Mouse (Mus musculus) naive thymus-derived CD4-positive, alpha-beta T cell, adult 5 months (primary cell): Measurements from ENCODE around the gene Pdcd11. TPM values are rescaled to one million over a fixed set of nuclear protein-coding genes. Genes with fewer than 3 reads are reported as not detected.

Experiments
- polyA plus RNA-seq: library from polyadenylated mRNA; unstranded; fragments of 100-300 nt; shearing (Covaris generic); gene quantifications from one replicate; pipeline ENCODE4 v1.2.1, GENCODE M21; 2017

Gene Pdcd11
- polyA plus RNA-seq: 18.9 TPM

DNA sequence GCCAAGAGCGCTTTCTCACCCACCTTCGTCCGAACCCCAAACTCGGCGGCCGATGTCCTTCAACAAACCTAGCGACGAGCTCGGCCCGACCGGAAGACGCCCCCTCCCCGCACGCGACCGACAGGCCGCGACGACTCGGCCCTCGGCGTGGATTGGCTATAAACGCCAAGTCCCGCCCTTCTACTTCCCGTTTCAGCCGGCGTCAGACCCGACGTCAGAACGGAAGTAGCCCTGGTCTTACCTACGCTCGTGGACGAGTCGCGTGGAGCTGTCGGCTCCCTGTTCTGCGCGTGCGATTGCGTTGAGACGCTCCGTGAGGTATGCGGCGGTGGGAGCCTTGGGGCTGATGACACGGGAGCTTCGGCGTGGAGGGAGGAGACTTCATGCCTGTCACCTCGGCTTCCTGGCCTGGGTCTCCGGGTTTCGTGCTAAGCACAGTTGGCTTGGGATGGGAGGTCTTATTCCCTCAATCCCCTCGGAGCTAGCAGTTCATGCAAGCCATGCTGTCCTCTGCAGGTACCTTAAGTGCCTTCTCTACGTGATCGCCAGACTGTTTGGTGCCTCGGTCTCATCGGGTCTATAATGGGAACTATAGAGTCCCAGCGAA lies at the start of gene Pdcd11, which contains the start of gene Usmg5:
Gene Pdcd11 (plus strand): TSS at position 219 of the 607 bp plus-strand sequence.
Gene Usmg5 (minus strand): TSS at position 98 of the 607 bp plus-strand sequence.

DNA sequence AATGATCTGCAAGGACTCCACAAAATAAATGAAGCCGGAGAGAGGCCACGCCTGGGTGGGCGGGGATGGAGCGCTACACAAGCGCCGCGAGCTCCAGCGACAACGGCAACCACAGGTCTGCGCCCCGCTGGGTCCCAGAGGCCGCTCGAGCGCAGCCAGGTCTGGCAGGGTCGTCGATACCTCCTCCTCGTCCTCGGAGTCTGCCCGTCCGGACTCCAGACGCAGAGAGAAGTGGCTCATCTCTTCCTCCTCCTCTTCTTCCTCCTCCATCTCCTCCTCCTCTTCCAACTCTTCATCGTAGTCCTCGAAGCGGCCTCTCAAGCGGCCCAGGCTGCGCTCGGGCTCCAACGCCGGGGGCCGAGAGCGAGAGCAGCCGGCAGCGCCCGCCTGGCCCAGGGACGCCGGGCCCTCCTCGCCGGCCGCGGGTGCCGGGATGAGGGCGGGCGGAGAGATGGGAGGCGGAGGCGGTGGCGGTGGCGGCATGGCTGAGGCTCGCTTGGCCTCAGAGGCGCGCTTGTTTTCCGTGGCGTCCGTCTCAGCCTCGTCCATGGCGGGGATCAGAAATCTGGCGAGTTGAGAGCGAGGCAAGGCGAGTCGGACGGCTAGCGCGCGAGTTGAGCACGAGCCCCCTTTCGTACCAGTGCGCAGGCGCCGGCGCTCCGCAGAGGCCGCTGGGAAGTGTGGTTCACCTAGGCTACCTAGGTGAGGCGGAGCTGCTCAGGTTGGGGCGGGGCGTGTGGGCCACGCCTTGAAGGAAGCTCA lies 40.1 kb upstream of the Pdcd11 start, which contains the start of gene Pcgf6:
Gene Pcgf6 (minus strand): TSS at position 636 of the 762 bp plus-strand sequence.

DNA sequence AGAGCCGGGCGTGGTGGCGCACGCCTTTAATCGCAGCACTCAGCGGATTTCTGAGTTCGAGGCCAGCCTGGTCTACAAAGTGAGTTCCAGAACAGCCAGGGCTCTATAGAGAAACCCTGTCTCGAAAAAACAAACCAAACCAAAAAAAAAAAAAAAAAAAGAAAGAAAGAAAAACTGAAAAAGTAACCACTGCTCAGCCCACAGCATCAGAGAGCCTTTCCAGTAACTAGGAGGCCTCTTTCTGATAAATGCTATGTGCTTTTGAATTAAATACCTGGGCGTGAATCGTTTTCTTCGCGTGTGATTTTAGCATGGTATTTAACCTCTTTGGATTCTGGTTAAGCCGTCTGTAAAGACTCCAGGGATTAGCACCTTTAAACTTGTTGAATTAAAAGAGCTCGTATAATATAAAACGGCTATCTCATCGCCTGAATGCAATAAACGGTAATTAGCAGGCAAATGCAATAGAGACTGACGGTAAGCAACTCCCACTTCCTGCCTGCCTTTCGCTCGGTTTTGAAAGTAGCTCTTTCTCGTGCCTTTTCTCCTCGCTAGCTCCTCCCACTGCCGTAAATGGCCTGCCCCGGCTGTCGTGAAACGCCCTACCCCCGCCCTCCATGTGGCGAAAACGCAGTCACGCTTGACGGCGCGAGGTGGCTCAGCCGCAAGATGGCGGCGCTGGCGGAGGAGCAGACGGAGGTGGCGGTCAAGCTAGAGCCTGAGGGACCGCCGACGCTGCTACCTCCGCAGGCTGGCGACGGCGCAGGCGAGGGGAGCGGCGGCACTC lies 23.3 kb upstream of the Pdcd11 start, which contains the start of gene Taf5:
Gene Taf5 (plus strand): TSS at position 651 of the 787 bp plus-strand sequence.

DNA sequence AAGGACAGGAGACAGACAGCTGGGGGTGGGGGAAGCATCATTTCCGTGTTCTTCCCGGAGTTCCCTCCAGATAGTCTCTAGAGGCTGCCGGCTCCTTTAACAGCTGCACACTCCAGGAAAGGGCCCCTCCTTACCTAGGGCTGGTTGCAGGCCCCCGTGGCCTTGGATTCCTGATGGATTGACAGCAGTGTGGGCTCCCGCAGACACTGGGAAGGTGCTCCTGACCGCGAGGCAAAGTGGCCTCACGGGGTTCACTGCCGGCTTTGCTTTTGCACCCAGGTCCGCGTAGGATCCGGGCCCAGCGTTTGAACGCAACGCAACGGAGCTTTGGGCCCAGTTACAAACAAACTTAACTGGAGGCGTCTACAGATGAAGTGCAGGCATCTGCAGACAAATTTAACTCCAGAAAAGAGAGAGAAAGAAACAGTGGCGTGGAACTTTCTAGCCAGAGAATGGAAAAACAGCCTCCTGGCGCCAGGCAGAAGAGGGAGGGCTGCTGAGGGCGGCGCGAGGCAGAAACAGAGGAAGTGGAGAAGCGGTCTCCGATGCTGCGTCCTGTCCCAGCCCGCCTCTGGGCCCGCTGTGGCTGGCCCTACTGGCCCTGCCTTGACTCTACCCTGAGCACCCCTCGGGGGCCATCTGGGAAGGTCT lies 47.3 kb downstream of the Pdcd11 start, which contains the start of gene Calhm2:
Gene Calhm2 (minus strand): TSS at position 524 of the 651 bp plus-strand sequence.

DNA sequence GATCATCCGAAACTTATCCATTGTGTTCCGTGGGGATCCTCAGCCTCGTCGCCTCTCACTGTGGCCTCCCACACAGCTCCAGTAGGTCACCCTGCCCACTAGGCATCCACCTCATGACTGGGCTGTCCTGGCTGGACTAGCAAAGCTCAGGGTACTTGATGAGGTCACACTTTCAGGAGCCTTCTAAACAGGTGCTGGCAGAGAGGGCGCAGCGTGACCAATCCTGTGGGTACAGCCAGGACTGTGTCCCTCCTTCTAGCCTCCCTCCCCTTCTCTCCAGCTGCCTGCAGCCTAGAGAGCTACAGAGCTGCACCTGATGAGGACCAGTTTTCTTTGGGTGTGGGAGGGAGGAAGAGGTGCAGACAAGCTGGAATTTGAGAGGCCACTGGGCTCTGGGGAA lies 53.6 kb downstream of the Pdcd11 start, which contains the start of gene Calhm1:
Gene Calhm1 (minus strand): TSS at position 101 of the 400 bp plus-strand sequence.

DNA sequence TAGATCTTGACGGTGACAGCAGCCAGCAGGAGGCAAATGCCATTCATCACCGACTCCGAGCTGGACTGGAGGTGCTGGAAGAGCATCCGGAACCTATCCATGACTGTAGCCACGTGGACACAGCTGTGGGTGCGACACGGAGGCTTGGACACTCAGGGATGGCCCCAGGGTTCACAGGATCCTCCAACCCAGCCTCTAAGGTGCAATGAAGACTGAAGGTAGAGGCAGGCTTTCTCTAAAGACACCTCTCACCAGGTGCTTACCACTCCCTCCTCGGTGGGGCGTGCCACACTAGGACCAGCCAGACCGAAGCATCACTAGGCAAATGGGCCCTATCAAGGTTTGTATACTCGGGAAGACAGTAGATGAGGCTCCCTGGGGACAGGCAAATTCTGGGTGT lies 67.1 kb downstream of the Pdcd11 start, which contains the start of gene Calhm3:
Gene Calhm3 (minus strand): TSS at position 101 of the 400 bp plus-strand sequence.

DNA sequence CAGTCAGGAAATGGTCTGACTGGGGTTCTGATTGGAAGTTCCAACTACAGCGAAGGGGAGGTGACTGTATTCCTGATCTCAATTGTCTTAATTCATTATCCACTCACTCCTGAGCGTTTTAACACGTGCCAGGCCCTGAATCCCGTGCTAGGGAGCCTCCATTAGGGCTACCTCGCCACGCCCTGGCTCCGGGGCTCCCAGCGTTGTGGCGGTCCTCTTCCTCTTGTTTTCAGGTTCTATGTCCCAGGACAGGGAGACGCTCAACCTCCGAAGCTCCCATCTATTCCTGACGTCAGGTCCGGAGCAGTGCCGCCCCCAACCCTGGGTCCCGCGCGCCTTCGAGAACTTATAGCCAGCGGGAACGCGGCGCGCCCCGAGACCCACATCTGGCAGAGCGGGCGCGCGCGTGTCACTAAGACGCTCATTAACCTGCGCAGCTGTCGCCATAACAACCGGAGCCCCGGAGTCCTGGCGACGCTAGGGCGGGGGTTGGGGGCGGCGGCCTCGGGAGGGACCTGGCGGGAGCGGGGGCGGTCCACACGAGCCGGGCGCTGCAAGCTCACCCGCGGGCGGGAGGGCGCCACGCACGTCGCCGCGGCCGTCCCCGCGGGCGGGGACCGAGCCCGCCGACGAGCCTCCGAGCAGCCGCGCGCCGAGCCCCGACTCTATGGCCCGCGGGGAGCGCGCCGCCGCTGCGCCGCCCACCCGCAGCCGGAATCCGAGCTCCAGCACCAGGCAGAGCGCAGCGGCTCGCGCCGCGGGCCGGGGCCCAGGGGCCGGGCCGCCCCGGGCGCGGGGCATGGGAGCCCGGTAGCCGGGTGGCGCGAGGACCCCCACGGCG lies 88.1 kb downstream of the Pdcd11 start, which contains the start of gene Neurl1a:
Gene Neurl1a (plus strand): TSS at position 390 of the 841 bp plus-strand sequence.

Other genes starting within 250 kb of the Pdcd11 start
- not detected for gene Ina, start 76.1 kb upstream of the Pdcd11 start, polyA plus RNA-seq
- 76.4 TPM for gene Nt5c2, start 75.6 kb upstream of the Pdcd11 start, polyA plus RNA-seq
- gene Pcgf6, start 39.9 kb upstream of the Pdcd11 start, polyA plus RNA-seq: 33.4 TPM
- gene Taf5, start 23.0 kb upstream of the Pdcd11 start, polyA plus RNA-seq: 24.4 TPM
- gene Usmg5, start 121 bp upstream of the Pdcd11 start, polyA plus RNA-seq: 423 TPM
- 2.9 TPM for gene Calhm2, start 47.5 kb downstream of the Pdcd11 start, polyA plus RNA-seq
- gene Calhm1, start 53.5 kb downstream of the Pdcd11 start, polyA plus RNA-seq: not detected
- gene Calhm3, start 67.0 kb downstream of the Pdcd11 start, polyA plus RNA-seq: not detected
- 0.17 TPM for gene Neurl1a, start 88.1 kb downstream of the Pdcd11 start, polyA plus RNA-seq